In the genomic region with DNA sequence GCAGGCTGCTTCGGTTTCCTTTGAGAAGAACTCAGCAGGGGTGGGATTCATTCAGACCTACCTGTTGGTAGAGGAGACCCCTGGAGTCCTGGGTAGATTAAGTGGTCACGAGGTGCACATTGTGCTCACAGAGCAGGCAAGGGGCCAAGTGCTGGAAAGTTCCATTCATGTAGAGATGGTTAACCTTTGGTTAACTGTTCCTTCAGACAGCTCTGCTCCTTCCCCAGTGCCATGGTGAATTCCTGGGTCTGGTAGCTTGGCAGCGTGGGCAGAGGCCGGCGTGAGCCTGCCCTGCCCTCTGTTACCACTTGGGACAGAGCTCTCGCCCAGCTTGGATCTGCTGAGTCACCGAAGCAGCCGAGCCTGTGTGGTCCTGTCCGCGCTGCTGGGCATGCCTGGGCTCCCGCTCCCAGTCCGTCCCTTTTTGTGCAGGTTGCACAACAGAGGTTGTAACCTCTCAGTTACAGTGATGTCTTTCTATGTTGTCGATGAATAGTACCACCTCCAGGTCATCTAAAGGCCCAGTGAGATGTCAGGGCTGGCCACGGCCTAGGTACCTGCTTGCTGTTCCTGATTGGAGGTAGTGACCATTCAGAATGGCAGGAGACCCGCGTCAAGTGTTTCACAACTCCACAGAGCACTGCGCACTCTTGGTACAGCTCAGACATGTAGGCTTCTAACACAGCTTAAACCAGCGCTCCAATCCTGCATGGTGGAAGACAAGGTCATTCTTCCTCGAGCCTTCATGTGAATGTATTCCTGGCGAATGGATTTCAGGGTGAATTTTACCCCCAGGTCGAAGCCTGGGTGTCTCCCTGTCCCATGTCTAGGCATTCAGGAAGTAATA, we compare ENCODE assay signal across 8 mouse cellular contexts. TPM values are rescaled to one million over a fixed set of nuclear protein-coding genes. Genes with fewer than 3 reads are reported as not detected.
DNase-seq lines count a peak whose midpoint lies in the region; ATAC-seq and TF ChIP-seq lines count a peak whose summit lies in the region.

No protein-coding gene starts in this region.

- peak; percentile 52 to 53 for DNase-seq in cerebellum, adult 2 months
- no peak for DNase-seq in cerebellum, adult 8-10 months
- DNase-seq in hindbrain, embryonic 14.5 days (ENCODE audit: low spot score), result peak; percentile 25

- H3K4me3 ChIP-seq in cerebellum, adult 2 months (replicated peaks; ENCODE audit: insufficient read depth, low read depth, low read length), result no peak overlapping the region
- H3K4me3 ChIP-seq in ES-Bruce4 (ENCODE audit: low read depth, low read length), result peak overlapping the region; percentile 72
- no peak overlapping the region for H3K4me3 ChIP-seq in embryonic fibroblast, embryonic 13.5 days (ENCODE audit: insufficient read depth, low read length)
- H3K4me3 ChIP-seq in hindbrain, embryonic 14.5 days (replicated peaks; ENCODE audit: low read length), result no peak overlapping the region
- no peak overlapping the region for H3K4me3 ChIP-seq in lung, embryonic 16.5 days (ENCODE audit: low read length)
- no peak overlapping the region for H3K4me3 ChIP-seq in stomach, embryonic 16.5 days (replicated peaks; ENCODE audit: low read length)

- 50% methylated on average over 21 of the region's 21 CpGs for WGBS in cerebellum, adult 2 months
- 56% methylated on average over 21 of the region's 21 CpGs for WGBS in hindbrain, embryonic 14.5 days
- WGBS in lung, embryonic 16.5 days, result 68% methylated on average over 21 of the region's 21 CpGs
- WGBS in stomach, embryonic 16.5 days, result 71% methylated on average over 21 of the region's 21 CpGs

- H3K4me1 ChIP-seq in cerebellum, adult 2 months (ENCODE audit: control insufficient read depth, insufficient read depth, low read length), result peaks cover 6% of the 10 kb centered on the region
- H3K4me1 ChIP-seq in ES-Bruce4 (ENCODE audit: control insufficient read depth, insufficient read depth, low read length), result peaks cover 13% of the 10 kb centered on the region
- peaks cover 9% of the 10 kb centered on the region; the same call in 1 of the 2 replicates for H3K4me1 ChIP-seq in embryonic fibroblast, embryonic 13.5 days (ENCODE audit: control insufficient read depth, insufficient read depth, low read length)
- H3K4me1 ChIP-seq in hindbrain, embryonic 14.5 days (replicated peaks; ENCODE audit: control insufficient read depth, insufficient read depth, low read length), result no peaks in the 10 kb centered on the region
- H3K4me1 ChIP-seq in lung, embryonic 16.5 days (replicated peaks; ENCODE audit: control insufficient read depth, insufficient read depth, low read length), result peaks cover 9% of the 10 kb centered on the region
- peaks cover 12% of the 10 kb centered on the region for H3K4me1 ChIP-seq in stomach, embryonic 16.5 days (ENCODE audit: control insufficient read depth, insufficient read depth, low read length)

- ATAC-seq in hindbrain, embryonic 14.5 days (ENCODE audit: low FRiP score), result no peak; the same call in 1 of the 2 replicates
- ATAC-seq in lung, embryonic 16.5 days (ENCODE audit: low read depth), result peak; percentile 67
- peak; percentile 54; the same call in 1 of the 2 replicates for ATAC-seq in stomach, embryonic 16.5 days (ENCODE audit: insufficient read depth, low FRiP score)
- no peak for ATAC-seq in frontal cortex, adult (ENCODE audit: low TSS enrichment)

- H3K27ac ChIP-seq in cerebellum, adult 2 months (ENCODE audit: insufficient read depth, low read length), result no peak overlapping the region
- peak overlapping the region; percentile 100 for H3K27ac ChIP-seq in ES-Bruce4 (ENCODE audit: insufficient read depth, low read length)
- H3K27ac ChIP-seq in embryonic fibroblast, embryonic 13.5 days (ENCODE audit: insufficient read depth, low read length), result peak overlapping the region; percentile 3; the same call in 1 of the 2 replicates
- no peak overlapping the region for H3K27ac ChIP-seq in hindbrain, embryonic 14.5 days
- no peak overlapping the region for H3K27ac ChIP-seq in lung, embryonic 16.5 days (ENCODE audit: low read length)
- H3K27ac ChIP-seq in stomach, embryonic 16.5 days (ENCODE audit: low read length), result peak overlapping the region; percentile 74

- TF ChIP-seq EP300 in ES-Bruce4 (IDR thresholded peaks at IDR 0.05; ENCODE audit: insufficient read depth, low read depth, low read length), result peak; percentile 88

- H3K9me3 ChIP-seq in ES-Bruce4 (replicated peaks; ENCODE audit: control insufficient read depth, insufficient read depth, low read length, poor library complexity, severe bottlenecking), result no peaks in the 10 kb centered on the region
- H3K9me3 ChIP-seq in hindbrain, embryonic 14.5 days (ENCODE audit: control insufficient read depth, low read length), result no peaks in the 10 kb centered on the region
- H3K9me3 ChIP-seq in lung, embryonic 16.5 days (ENCODE audit: control insufficient read depth, low read length), result no peaks in the 10 kb centered on the region
- H3K9me3 ChIP-seq in stomach, embryonic 16.5 days (replicated peaks; ENCODE audit: control insufficient read depth, low read length), result no peaks in the 10 kb centered on the region

- H3K36me3 ChIP-seq in ES-Bruce4 (ENCODE audit: control insufficient read depth, insufficient read depth, low read length, poor library complexity, severe bottlenecking), result peaks cover 5% of the 10 kb centered on the region; the same call in 1 of the 2 replicates
- H3K36me3 ChIP-seq in hindbrain, embryonic 14.5 days (replicated peaks; ENCODE audit: control insufficient read depth, insufficient read depth), result no peaks in the 10 kb centered on the region
- H3K36me3 ChIP-seq in lung, embryonic 16.5 days (ENCODE audit: control insufficient read depth, insufficient read depth, low read length), result no peaks in the 10 kb centered on the region
- H3K36me3 ChIP-seq in stomach, embryonic 16.5 days (ENCODE audit: control insufficient read depth, insufficient read depth, low read length), result no peaks in the 10 kb centered on the region

- TF ChIP-seq POLR2A in cerebellum, adult 2 months (IDR thresholded peaks at IDR 0.05; ENCODE audit: borderline replicate concordance, insufficient read depth, low read length), result no peak
- no peak for TF ChIP-seq POLR2A in ES-Bruce4 (IDR thresholded peaks at IDR 0.05; ENCODE audit: insufficient read depth, low read length)
- no peak for TF ChIP-seq POLR2A in embryonic fibroblast, embryonic 13.5 days (IDR thresholded peaks at IDR 0.05; ENCODE audit: low read depth, low read length)

- H3K4me2 ChIP-seq in hindbrain, embryonic 14.5 days (replicated peaks), result no peak overlapping the region
- H3K4me2 ChIP-seq in lung, embryonic 16.5 days (ENCODE audit: low read depth, low read length), result no peak overlapping the region
- H3K4me2 ChIP-seq in stomach, embryonic 16.5 days (ENCODE audit: low read depth, low read length), result peak overlapping the region; percentile 24

- peak overlapping the region; percentile 92 for H3K9ac ChIP-seq in ES-Bruce4 (ENCODE audit: low read depth, poor library complexity, severe bottlenecking)
- H3K9ac ChIP-seq in hindbrain, embryonic 14.5 days, result no peak overlapping the region
- no peak overlapping the region for H3K9ac ChIP-seq in lung, embryonic 16.5 days (ENCODE audit: low read length)
- H3K9ac ChIP-seq in stomach, embryonic 16.5 days (ENCODE audit: low read length), result 0 out of 2 replicates have a peak overlapping the region, but pooled peaks have one; percentile 13

- TF ChIP-seq CTCF in cerebellum, adult 2 months (IDR thresholded peaks at IDR 0.05; ENCODE audit: borderline replicate concordance, insufficient read depth, low read depth, low read length), result peak; percentile 41; the same call in 1 of the 2 replicates
- no peak for TF ChIP-seq CTCF in ES-Bruce4 (IDR thresholded peaks at IDR 0.05; ENCODE audit: low read depth, low read length)
- TF ChIP-seq CTCF in embryonic fibroblast, embryonic 13.5 days (IDR thresholded peaks at IDR 0.05; ENCODE audit: borderline replicate concordance, insufficient read depth, low read length), result no peak

- no peaks in the 10 kb centered on the region for H3K27me3 ChIP-seq in cerebellum, adult 2 months (ENCODE audit: control insufficient read depth, insufficient read depth, low read length)
- no peaks in the 10 kb centered on the region for H3K27me3 ChIP-seq in ES-Bruce4 (ENCODE audit: control insufficient read depth, insufficient read depth, low read length, poor library complexity, severe bottlenecking)
- no peaks in the 10 kb centered on the region for H3K27me3 ChIP-seq in hindbrain, embryonic 14.5 days (ENCODE audit: control insufficient read depth, insufficient read depth, low read length)
- H3K27me3 ChIP-seq in lung, embryonic 16.5 days (ENCODE audit: control insufficient read depth, insufficient read depth, low read depth, low read length), result no peaks in the 10 kb centered on the region
- no peaks in the 10 kb centered on the region for H3K27me3 ChIP-seq in stomach, embryonic 16.5 days (ENCODE audit: control insufficient read depth, insufficient read depth, low read length)

RNA-seq across cellular contexts. Expression of a gene that starts 53.3 kb away (rescaled TPM):
- polyA plus RNA-seq in cerebellum, adult 2 months (2012; rRNA removed), result 28.4 and 34.8 TPM in 2 replicates
- polyA plus RNA-seq in ES-Bruce4 (2011; ENCODE audit: insufficient read depth, insufficient read length, low read depth, missing spikeins), result 13.3 and 13.8 TPM in 2 replicates
- 24.4 and 27.8 TPM in 2 replicates for polyA plus RNA-seq in embryonic fibroblast, embryonic 13.5 days (2011; ENCODE audit: insufficient read length, low read depth, missing spikeins)
- polyA plus RNA-seq in hindbrain, embryonic 14.5 days (2014; fragmentation: Nextera tagmentation; extraction: Ambion mirVana), result 16.9 and 17.7 TPM in 2 replicates
- 12.6 and 13.5 TPM in 2 replicates for polyA plus RNA-seq in lung, embryonic 16.5 days (2015; fragmentation: Nextera tagmentation; extraction: Ambion mirVana)
- polyA plus RNA-seq in stomach, embryonic 16.5 days (2015; fragmentation: Nextera tagmentation; extraction: Ambion mirVana), result 14.1 TPM in 2 replicates

Comparison
In these comparisons a context has a peak if more than half of its experiments do, and no peak if none do; other contexts are left out.
1. H3K27ac ChIP-seq: peak in ES-Bruce4 (single experiment), embryonic fibroblast, embryonic 13.5 days (single experiment) and stomach, embryonic 16.5 days (single experiment); none in cerebellum, adult 2 months (single experiment), hindbrain, embryonic 14.5 days (single experiment) and lung, embryonic 16.5 days (single experiment).
2. H3K9ac ChIP-seq: peak in ES-Bruce4 (single experiment) and stomach, embryonic 16.5 days (single experiment); none in hindbrain, embryonic 14.5 days (single experiment) and lung, embryonic 16.5 days (single experiment).
3. ATAC-seq: peak in lung, embryonic 16.5 days (single experiment) and stomach, embryonic 16.5 days (single experiment); none in hindbrain, embryonic 14.5 days (single experiment) and frontal cortex, adult (single experiment).